Mouse (Mus musculus): ENCODE measurements at regions not wholly inside any gene's neighbourhood (a gene's known extent, or its start where the extent isn't known, plus 50 kb on each side); places are given as distances from the start of the nearest gene placed in this dataset.

DNA sequence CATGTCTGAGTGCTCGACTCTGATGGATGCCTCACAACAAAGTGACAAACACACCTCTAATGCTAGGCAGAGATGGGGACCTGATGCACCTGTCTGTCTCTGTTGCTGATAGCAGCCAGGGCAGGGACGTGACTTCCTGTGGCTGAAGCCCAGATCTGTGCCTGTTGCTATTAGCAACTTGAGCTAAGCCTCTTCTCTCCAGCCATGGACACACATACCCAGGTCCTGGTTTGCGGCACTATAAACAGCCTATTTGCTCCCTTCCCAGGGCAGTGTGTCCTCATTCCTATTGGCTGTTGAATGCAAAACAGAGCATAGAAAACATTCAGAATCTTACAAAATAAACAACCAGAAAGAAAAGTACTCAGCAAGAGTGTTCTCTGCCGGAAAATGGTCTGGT is 273.5 kb downstream of the Irs2 start:
- TF ChIP-seq CTCF (IDR thresholded peaks at IDR 0.05; ENCODE audit: insufficient read depth, low read length) (no peak), POLR2A (IDR thresholded peaks at IDR 0.05; ENCODE audit: borderline replicate concordance, extremely low read depth, low read depth, low read length) (no peak)

Measured in lung, adult 2 months (tissue).